Mouse (Mus musculus) spleen, adult 2 months (tissue): ENCODE data around the gene Mrpl20. TPM values are rescaled to one million over a fixed set of nuclear protein-coding genes. Genes with fewer than 3 reads are reported as not detected.

Source experiments
- DNase-seq, 2 experiments: peaks; one replicate each; pipeline versions ENCODE4 v3.0.0 to v3.0.0-alpha.2; 2012 to 2021; ENCODE audit warnings: low spot score in 2 of 2, low read depth in 1 of 2
- H3K27ac ChIP-seq: fragments of 200-500 bp; 2 replicates; pipeline ENCODE4 v1.5.1; 2012; ENCODE audit warnings: low read length, inconsistent platforms; ENCODE audit not compliant: insufficient read depth
- H3K27me3 ChIP-seq: fragments of 200-500 bp; 2 replicates; pipeline ENCODE4 v1.6.1; 2012; ENCODE audit warnings: mild to moderate bottlenecking, moderate library complexity, low read length, inconsistent platforms; ENCODE audit not compliant: control insufficient read depth, insufficient read depth
- H3K36me3 ChIP-seq: fragments of 200-500 bp; 2 replicates; pipeline ENCODE4 v1.6.1; 2012; ENCODE audit warnings: mild to moderate bottlenecking, low read length, inconsistent platforms; ENCODE audit not compliant: control insufficient read depth, insufficient read depth
- H3K4me1 ChIP-seq: fragments of 200-500 bp; 2 replicates; pipeline ENCODE4 v1.6.1; 2011; ENCODE audit warnings: inconsistent platforms; ENCODE audit not compliant: control insufficient read depth, insufficient read depth, insufficient read length
- H3K4me3 ChIP-seq: fragments of 200-500 bp; 2 replicates; pipeline ENCODE4 v1.5.1; 2011; ENCODE audit warnings: mild to moderate bottlenecking, inconsistent platforms; ENCODE audit not compliant: insufficient read depth, insufficient read length; ENCODE audit errors: extremely low read depth
- CTCF ChIP-seq: fragments of 200-500 bp; IDR thresholded peaks from 2 replicates; pipeline ENCODE4 v1.5.1; 2011; ENCODE audit warnings: mild to moderate bottlenecking, inconsistent platforms; ENCODE audit not compliant: insufficient read depth, insufficient read length, insufficient replicate concordance; ENCODE audit errors: extremely low read depth
- POLR2A ChIP-seq: fragments of 200-500 bp; IDR thresholded peaks from 2 replicates; pipeline ENCODE4 v1.6.1; 2011; ENCODE audit warnings: low read depth, low read length, inconsistent platforms
- WGBS: fragments of 180-500 bp; shearing (Covaris S2); methylation state at CpG from one replicate; pipeline ENCODE4 v1.1.7; 2018; 5-methylcytosine and 5-hydroxymethylcytosine counted together
- polyA plus RNA-seq: library from polyadenylated mRNA; depleted of rRNA; stranded (reverse); fragments of >200 nt; gene quantifications from 2 replicates; pipeline ENCODE4 v1.2.3, GENCODE M21; 2012; rRNA removed

Mrpl20 gene
- polyA plus RNA-seq, 1 experiment: 23.3 TPM

GRCm38 (mm10) chr4:155853421-155853820, 50.7 kb downstream of the Mrpl20 start:
- H3K4me3 ChIP-seq: no peak overlapping the region
- H3K36me3 ChIP-seq: peaks cover 15% of the 10 kb centered on the region
- TF ChIP-seq POLR2A (no peak), CTCF (no peak)
- peaks cover 6% of the 10 kb centered on the region; the same call in 1 of the 2 replicates for H3K4me1 ChIP-seq
- WGBS: 93% methylated on average over 9 of the region's 9 CpGs
- H3K27me3 ChIP-seq: no peaks in the 10 kb centered on the region
- H3K27ac ChIP-seq: no peak overlapping the region
- DNase-seq: no peak

- Histone ChIP-seq H3K4me1 (no peaks in the 10 kb centered on the region; the same call in 1 of the 2 replicates), H3K36me3 (peaks cover 18% of the 10 kb centered on the region), H3K27me3 (no peaks in the 10 kb centered on the region), H3K27ac (no peak overlapping the region), H3K4me3 (no peak overlapping the region)
- WGBS: 97% methylated on average over 12 of the region's 12 CpGs
- TF ChIP-seq CTCF: no peak
- TF ChIP-seq POLR2A: no peak
- no peak for DNase-seq
Observed at GRCm38 (mm10) chr4:155854991-155855390, 52.3 kb downstream of the Mrpl20 start.

GRCm38 (mm10) chr4:155856071-155856470, 53.4 kb downstream of the Mrpl20 start:
- no peaks in the 10 kb centered on the region for H3K4me1 ChIP-seq
- 92% methylated on average over 12 of the region's 12 CpGs for WGBS
- H3K36me3 ChIP-seq: peaks cover 18% of the 10 kb centered on the region
- H3K27me3 ChIP-seq: no peaks in the 10 kb centered on the region
- DNase-seq: no peak
- H3K4me3 ChIP-seq: no peak overlapping the region
- H3K27ac ChIP-seq: no peak overlapping the region
- TF ChIP-seq POLR2A (no peak), CTCF (no peak)

GRCm38 (mm10) chr4:155856881-155857280, 54.2 kb downstream of the Mrpl20 start:
- no peak overlapping the region for H3K27ac ChIP-seq

GRCm38 (mm10) chr4:155859318-155859717, 56.6 kb downstream of the Mrpl20 start:
- Histone ChIP-seq H3K4me3 (no peak overlapping the region), H3K27me3 (no peaks in the 10 kb centered on the region), H3K36me3 (peaks cover 18% of the 10 kb centered on the region), H3K4me1 (no peaks in the 10 kb centered on the region), H3K27ac (no peak overlapping the region)
- 58% methylated on average over 13 of the region's 13 CpGs for WGBS
- DNase-seq: no peak
- TF ChIP-seq POLR2A (no peak), CTCF (no peak)

More at GRCm38 (mm10) chr4:155856881-155857280, 54.2 kb downstream of the Mrpl20 start:
- peaks cover 18% of the 10 kb centered on the region for H3K36me3 ChIP-seq
- H3K4me1 ChIP-seq: no peaks in the 10 kb centered on the region
- 79% methylated on average over 3 of the region's 3 CpGs for WGBS
- H3K4me3 ChIP-seq: no peak overlapping the region
- TF ChIP-seq POLR2A (no peak), CTCF (no peak)
- no peaks in the 10 kb centered on the region for H3K27me3 ChIP-seq
- no peak for DNase-seq

Other genes with a start within 250 kb of the Mrpl20 start
- gene Nadk, start 240.5 kb upstream of the Mrpl20 start, polyA plus RNA-seq: 75.3 and 90.7 TPM in 2 replicates
- 6.2 and 7.1 TPM in 2 replicates for gene Slc35e2, start 201.5 kb upstream of the Mrpl20 start, polyA plus RNA-seq
- 25.8 and 27.8 TPM in 2 replicates for gene Cdk11b, start 178.0 kb upstream of the Mrpl20 start, polyA plus RNA-seq
- gene Gm10563, start 157.5 kb upstream of the Mrpl20 start, polyA plus RNA-seq: not detected in 2 replicates
- gene Mmp23, start 149.5 kb upstream of the Mrpl20 start, polyA plus RNA-seq: 57.2 and 83.5 TPM in 2 replicates
- gene Mib2, start 133.7 kb upstream of the Mrpl20 start, polyA plus RNA-seq: 56.8 and 67.4 TPM in 2 replicates
- 8.8 and 12.7 TPM in 2 replicates for gene Fndc10, start 108.5 kb upstream of the Mrpl20 start, polyA plus RNA-seq
- gene Ssu72, start 98.1 kb upstream of the Mrpl20 start, polyA plus RNA-seq: 82.4 and 117 TPM in 2 replicates
- 1.6 and 1.9 TPM in 2 replicates for gene Tmem240, start 68.1 kb upstream of the Mrpl20 start, polyA plus RNA-seq
- 59.9 and 91.6 TPM in 2 replicates for gene Atad3a, start 41.8 kb upstream of the Mrpl20 start, polyA plus RNA-seq
- gene Vwa1, start 28.2 kb upstream of the Mrpl20 start, polyA plus RNA-seq: 21.5 and 24.3 TPM in 2 replicates
- 0.06 and 0.16 TPM in 2 replicates for gene Tmem88b, start 17.0 kb upstream of the Mrpl20 start, polyA plus RNA-seq
- 0.25 and 0.49 TPM in 2 replicates for gene Ankrd65, start 12.4 kb upstream of the Mrpl20 start, polyA plus RNA-seq
- 56.2 and 57.9 TPM in 2 replicates for gene Ccnl2, start 9.6 kb downstream of the Mrpl20 start, polyA plus RNA-seq
- gene Aurkaip1, start 28.4 kb downstream of the Mrpl20 start, polyA plus RNA-seq: 88.7 and 144 TPM in 2 replicates
- gene Mxra8, start 36.8 kb downstream of the Mrpl20 start, polyA plus RNA-seq: 73.6 and 118 TPM in 2 replicates
- 98.5 and 132 TPM in 2 replicates for gene Dvl1, start 44.5 kb downstream of the Mrpl20 start, polyA plus RNA-seq
- gene Tas1r3, start 60.5 kb downstream of the Mrpl20 start, polyA plus RNA-seq: 0.95 and 1.2 TPM in 2 replicates
- 18.9 and 19.8 TPM in 2 replicates for gene Cptp, start 66.6 kb downstream of the Mrpl20 start, polyA plus RNA-seq
- 31.8 and 36.3 TPM in 2 replicates for gene Ints11, start 66.7 kb downstream of the Mrpl20 start, polyA plus RNA-seq
- 48.8 and 70.1 TPM in 2 replicates for gene Pusl1, start 88.9 kb downstream of the Mrpl20 start, polyA plus RNA-seq
- gene Acap3, start 88.9 kb downstream of the Mrpl20 start, polyA plus RNA-seq: 29.1 and 31.9 TPM in 2 replicates
- gene Ube2j2, start 141.0 kb downstream of the Mrpl20 start, polyA plus RNA-seq: 53.6 and 113 TPM in 2 replicates
- gene C1qtnf12, start 159.4 kb downstream of the Mrpl20 start, polyA plus RNA-seq: 21.6 and 50.1 TPM in 2 replicates
- 4.9 and 7.6 TPM in 2 replicates for gene B3galt6, start 189.8 kb downstream of the Mrpl20 start, polyA plus RNA-seq
- 33.5 and 35.7 TPM in 2 replicates for gene Sdf4, start 190.0 kb downstream of the Mrpl20 start, polyA plus RNA-seq
- 20.7 and 34.3 TPM in 2 replicates for gene Tnfrsf4, start 211.0 kb downstream of the Mrpl20 start, polyA plus RNA-seq
- gene Tnfrsf18, start 223.3 kb downstream of the Mrpl20 start, polyA plus RNA-seq: 29.9 and 38.2 TPM in 2 replicates